Mouse (Mus musculus) kidney, adult 2 months (tissue): Measurements from ENCODE around the gene Rreb1.

Experiments
- CTCF ChIP-seq: fragments of 200-500 bp; conservative IDR thresholded peaks from 2 replicates; pipeline ENCODE4 v1.5.1; 2011; ENCODE audit warnings: low read depth, mild to moderate bottlenecking, control low read depth, low read length, moderate library complexity, mixed read lengths; ENCODE audit not compliant: insufficient read depth, insufficient read length
- POLR2A ChIP-seq: fragments of 200-500 bp; IDR thresholded peaks from one replicate; pipeline ENCODE4 v1.6.1; 2011; ENCODE audit warnings: low read depth, low read length, control low read depth

DNA sequence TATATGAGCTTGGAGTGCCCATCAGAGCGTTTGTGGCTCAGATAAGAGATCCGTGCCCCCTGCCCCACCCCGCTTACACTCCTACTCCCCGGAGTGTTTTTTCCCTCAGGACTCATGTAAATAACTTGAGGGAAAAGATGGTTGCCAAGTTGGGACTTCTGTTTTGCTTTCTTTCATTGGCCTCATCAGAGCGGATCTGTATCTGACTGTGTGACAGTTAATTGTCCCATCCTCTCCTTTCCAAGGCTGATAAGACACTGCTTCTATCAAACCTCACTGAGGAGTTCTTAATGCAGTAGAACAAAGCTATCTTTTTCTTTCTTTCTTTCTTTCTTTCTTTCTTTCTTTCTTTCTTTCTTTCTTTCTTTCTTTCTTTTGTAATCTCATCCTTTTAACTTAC, 85.4 kb downstream of the Rreb1 start:
- TF ChIP-seq POLR2A (no peak), CTCF (no peak)
